Mouse (Mus musculus) limb, embryonic 11.5 days (tissue): ENCODE measurements around the gene Cldn20. TPM values are rescaled to one million over a fixed set of nuclear protein-coding genes. Genes with fewer than 3 reads are reported as not detected.

Experiments used
- ATAC-seq: fragments of 200-750 bp; cut with Nextera tagmentation; 2 replicates; pipeline ENCODE4 v1.8.0; 2017; ENCODE audit warnings: low read depth; ENCODE audit not compliant: insufficient number of reproducible peaks, low FRiP score, low TSS enrichment
- DNase-seq: peaks from one replicate; pipeline ENCODE4 v3.0.0-alpha.2; 2015; ENCODE audit warnings: low spot score
- H3K27ac ChIP-seq: fragments of 300-500 bp; sonication (generic); replicated peaks from 2 replicates; pipeline ENCODE4 v1.5.1; 2014; ENCODE audit warnings: low read depth, mild to moderate bottlenecking, low read length
- H3K27me3 ChIP-seq: fragments of 300-500 bp; sonication (generic); 2 replicates; pipeline ENCODE4 v1.6.1; 2014; ENCODE audit warnings: mild to moderate bottlenecking, low read length, mixed read lengths; ENCODE audit not compliant: control insufficient read depth, insufficient read depth
- H3K36me3 ChIP-seq: fragments of 300-500 bp; sonication (generic); 2 replicates; pipeline ENCODE4 v1.6.1; 2014; ENCODE audit warnings: mild to moderate bottlenecking, low read length, moderate library complexity, mixed read lengths; ENCODE audit not compliant: control insufficient read depth, insufficient read depth
- H3K4me1 ChIP-seq: fragments of 300-500 bp; sonication (generic); 2 replicates; pipeline ENCODE4 v1.6.1; 2014; ENCODE audit warnings: low read length, mixed read lengths; ENCODE audit not compliant: control insufficient read depth, insufficient read depth
- H3K4me2 ChIP-seq: fragments of 300-500 bp; sonication (generic); 2 replicates; pipeline ENCODE4 v1.6.1; 2014; ENCODE audit warnings: low read depth, mild to moderate bottlenecking, moderate library complexity; ENCODE audit not compliant: severe bottlenecking
- H3K4me3 ChIP-seq: fragments of 300-500 bp; sonication (generic); 2 replicates; pipeline ENCODE4 v1.5.1; 2014; ENCODE audit warnings: low read depth, low read length
- H3K9ac ChIP-seq: fragments of 300-500 bp; sonication (generic); 2 replicates; pipeline ENCODE4 v1.6.1; 2014; ENCODE audit warnings: mild to moderate bottlenecking, low read length
- H3K9me3 ChIP-seq: fragments of 300-500 bp; sonication (generic); 2 replicates; pipeline ENCODE4 v1.6.1; 2016; ENCODE audit warnings: low read length; ENCODE audit not compliant: control insufficient read depth
- WGBS: fragments of 180-500 bp; shearing (Covaris S2); extraction: QIAGEN DNeasy Blood & Tissue Kit; methylation state at CpG from one replicate; pipeline ENCODE4 v1.1.7; 2014; 5-methylcytosine and 5-hydroxymethylcytosine counted together
- polyA plus RNA-seq: library from polyadenylated mRNA; unstranded; fragments of >200 nt; fragmentation: Nextera tagmentation; extraction: Ambion mirVana; gene quantifications from 2 replicates; pipeline ENCODE4 v1.2.1, GENCODE M21; 2014

Cldn20 gene
- polyA plus RNA-seq, 1 experiment from 2014 or later, result 0.48 TPM

DNA sequence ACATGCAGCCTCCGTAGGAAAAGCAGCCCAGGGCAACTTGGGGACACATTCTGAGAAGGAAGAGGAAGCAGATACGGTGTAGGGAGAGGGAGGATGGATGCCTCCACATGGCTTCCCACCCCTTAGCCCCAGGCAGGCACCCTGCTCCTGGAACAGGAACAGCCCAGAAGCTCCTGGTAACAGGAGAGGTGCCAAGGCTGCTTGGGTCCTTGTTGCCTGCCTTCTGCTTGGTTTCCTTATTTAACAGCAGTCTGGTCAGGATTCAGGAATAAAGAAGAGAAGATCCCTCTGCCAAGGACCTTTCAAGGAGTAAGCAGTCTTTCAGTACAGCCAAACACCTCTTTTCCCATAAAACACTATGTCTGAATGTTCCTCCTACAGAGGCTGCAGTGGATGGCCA lies 36.8 kb upstream of the Cldn20 start:
- Histone ChIP-seq H3K4me2 (no peak overlapping the region), H3K4me3 (no peak overlapping the region), H3K27me3 (no peaks in the 10 kb centered on the region), H3K9ac (no peak overlapping the region), H3K4me1 (no peaks in the 10 kb centered on the region), H3K9me3 (no peaks in the 10 kb centered on the region), H3K27ac (no peak overlapping the region), H3K36me3 (no peaks in the 10 kb centered on the region)
- ATAC-seq (no peak), DNase-seq (no peak)
- WGBS, result 58% methylated on average over 2 of the region's 2 CpGs

DNA sequence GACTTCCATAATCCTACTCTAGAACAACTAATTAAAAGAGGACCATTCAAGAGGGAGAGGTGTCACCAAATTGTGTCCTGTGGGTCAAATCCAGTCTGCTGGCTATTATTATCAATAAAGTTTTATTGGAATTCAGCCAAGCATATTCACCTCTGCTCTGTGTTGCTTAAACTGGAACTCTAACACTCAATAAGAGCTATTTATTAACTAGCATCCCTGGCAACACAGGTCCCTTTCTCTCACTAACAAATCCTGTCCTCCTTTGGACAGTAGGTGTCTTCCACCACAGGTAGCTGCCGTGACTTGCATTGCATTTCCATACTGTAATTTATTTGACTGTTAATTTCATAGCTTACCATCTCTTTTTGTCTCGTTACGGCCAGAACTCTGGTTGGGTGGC lies 36.3 kb upstream of the Cldn20 start:
- Histone ChIP-seq H3K9ac (no peak overlapping the region), H3K27me3 (no peaks in the 10 kb centered on the region), H3K4me2 (no peak overlapping the region), H3K4me1 (no peaks in the 10 kb centered on the region), H3K4me3 (no peak overlapping the region), H3K9me3 (no peaks in the 10 kb centered on the region), H3K36me3 (no peaks in the 10 kb centered on the region), H3K27ac (no peak overlapping the region)
- ATAC-seq, result no peak
- no peak for DNase-seq
- 89% methylated on average over 3 of the region's 3 CpGs for WGBS

DNA sequence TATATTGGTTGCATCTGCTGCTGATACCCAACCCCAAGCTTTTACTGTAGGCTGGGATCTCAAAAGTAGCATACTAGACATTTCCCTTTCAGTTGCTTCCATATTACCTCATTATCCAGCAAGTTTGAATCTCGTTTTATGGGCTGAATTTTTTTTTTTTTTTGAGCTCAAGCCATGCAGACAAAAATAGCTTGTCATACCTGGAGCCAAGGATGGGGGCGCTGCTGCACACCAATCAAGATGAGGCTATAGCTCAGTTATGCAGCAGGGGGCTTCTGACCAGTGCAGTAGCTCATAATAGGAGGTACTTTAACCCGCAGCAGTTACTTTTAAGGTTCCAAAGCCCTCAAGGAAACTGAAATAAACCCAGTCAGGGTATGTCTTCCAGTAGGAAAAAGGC lies 34.3 kb upstream of the Cldn20 start:
- no peak overlapping the region for H3K27ac ChIP-seq
- no peak overlapping the region for H3K9ac ChIP-seq
- no peaks in the 10 kb centered on the region for H3K4me1 ChIP-seq
- H3K4me3 ChIP-seq, result no peak overlapping the region
- no peaks in the 10 kb centered on the region for H3K36me3 ChIP-seq
- WGBS, result 32% methylated on average over 3 of the region's 3 CpGs
- H3K4me2 ChIP-seq, result no peak overlapping the region
- no peaks in the 10 kb centered on the region for H3K27me3 ChIP-seq
- DNase-seq, result peak; percentile 76
- no peak for ATAC-seq
- no peaks in the 10 kb centered on the region for H3K9me3 ChIP-seq

DNA sequence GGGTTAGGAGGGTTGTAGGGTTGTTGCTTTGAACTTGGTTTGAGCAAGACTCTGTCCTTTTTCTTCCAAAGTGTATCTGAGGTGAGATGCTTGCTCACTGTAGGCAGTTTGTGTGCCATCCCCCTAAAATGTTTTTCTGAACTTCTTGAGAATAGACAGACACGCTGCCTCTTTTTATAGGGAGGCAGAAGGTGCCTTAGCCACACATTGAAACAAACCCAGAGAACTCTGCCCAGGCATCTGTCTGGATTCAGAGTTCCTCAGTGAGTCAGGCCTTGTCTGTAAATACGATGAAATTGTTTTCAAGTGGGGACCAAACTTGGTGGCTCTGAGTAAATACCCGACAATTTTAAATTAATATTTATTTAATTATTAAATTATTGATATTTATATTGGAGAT lies 33.8 kb upstream of the Cldn20 start:
- Histone ChIP-seq H3K9ac (no peak overlapping the region), H3K36me3 (no peaks in the 10 kb centered on the region), H3K27me3 (no peaks in the 10 kb centered on the region), H3K4me1 (no peaks in the 10 kb centered on the region), H3K4me3 (no peak overlapping the region), H3K4me2 (no peak overlapping the region), H3K9me3 (no peaks in the 10 kb centered on the region), H3K27ac (no peak overlapping the region)
- WGBS, result 85% methylated on average over 3 of the region's 3 CpGs
- DNase-seq (no peak), ATAC-seq (no peak)

DNA sequence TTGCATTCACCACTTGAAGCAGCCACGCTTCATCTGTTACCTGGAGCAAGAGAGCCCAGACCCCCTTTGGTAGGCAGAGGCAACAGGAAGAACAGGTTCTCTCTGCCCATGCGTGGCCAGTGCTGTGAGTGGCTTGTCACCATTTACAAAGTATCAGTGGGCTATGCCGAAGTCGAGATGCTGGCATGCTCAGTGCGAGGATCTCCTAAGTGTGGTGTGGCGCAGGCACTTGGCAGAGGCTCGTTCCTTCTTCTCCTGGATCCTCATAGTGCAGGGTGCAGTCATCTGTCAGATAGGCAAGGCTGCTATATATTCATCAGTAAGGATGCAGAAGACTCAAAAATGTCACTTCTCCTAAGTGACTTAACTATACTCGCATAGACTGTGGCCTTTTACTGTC lies 32.9 kb upstream of the Cldn20 start:
- no peak for DNase-seq
- H3K4me3 ChIP-seq, result no peak overlapping the region
- H3K4me1 ChIP-seq, result no peaks in the 10 kb centered on the region
- no peaks in the 10 kb centered on the region for H3K36me3 ChIP-seq
- no peak overlapping the region for H3K27ac ChIP-seq
- H3K9me3 ChIP-seq, result no peaks in the 10 kb centered on the region
- ATAC-seq, result no peak
- H3K4me2 ChIP-seq, result no peak overlapping the region
- no peak overlapping the region for H3K9ac ChIP-seq
- 93% methylated on average over 8 of the region's 8 CpGs for WGBS
- no peaks in the 10 kb centered on the region for H3K27me3 ChIP-seq

DNA sequence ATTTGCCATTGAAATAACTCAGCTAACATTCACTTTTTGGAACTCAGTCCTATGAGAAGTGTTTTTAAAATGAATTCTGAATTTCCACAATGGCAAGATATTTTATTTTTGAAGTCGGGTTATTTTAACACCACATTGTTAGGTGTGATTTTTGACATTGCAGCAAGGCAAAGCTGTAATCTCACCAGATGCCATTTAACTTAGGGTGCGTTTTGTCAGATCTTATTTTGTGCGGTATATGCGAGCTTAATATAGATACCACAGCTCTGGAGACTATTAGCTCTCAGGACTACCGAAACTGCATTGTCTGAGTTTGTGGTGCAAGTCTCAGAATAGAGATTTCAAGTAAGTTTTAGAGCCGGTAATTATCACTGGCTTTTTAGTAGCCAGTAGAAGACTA lies 32.3 kb upstream of the Cldn20 start:
- Histone ChIP-seq H3K4me1 (no peaks in the 10 kb centered on the region), H3K27ac (no peak overlapping the region), H3K4me2 (no peak overlapping the region), H3K9ac (no peak overlapping the region), H3K4me3 (no peak overlapping the region), H3K36me3 (no peaks in the 10 kb centered on the region), H3K9me3 (no peaks in the 10 kb centered on the region), H3K27me3 (no peaks in the 10 kb centered on the region)
- ATAC-seq, result no peak
- 93% methylated on average over 6 of the region's 6 CpGs for WGBS
- no peak for DNase-seq

DNA sequence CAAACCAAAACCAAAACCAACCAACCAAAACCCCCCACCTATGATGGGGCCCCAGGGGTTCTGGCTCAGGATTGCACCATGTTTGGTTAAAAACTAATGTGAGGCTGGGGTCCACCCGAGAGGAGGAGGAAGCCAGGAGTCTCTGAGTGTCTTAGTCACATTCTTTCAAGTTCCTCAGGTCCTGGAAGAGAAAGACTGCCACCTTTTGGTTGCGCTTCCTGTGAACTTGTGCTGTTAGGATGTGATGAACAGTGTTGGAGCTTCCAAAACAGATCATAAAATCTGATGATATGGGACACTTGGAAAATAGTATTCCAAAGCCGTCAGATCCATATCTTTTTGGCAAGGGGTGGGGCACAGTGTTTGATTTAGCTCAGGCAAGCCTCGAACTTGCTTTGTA lies 31.4 kb upstream of the Cldn20 start:
- Histone ChIP-seq H3K9ac (no peak overlapping the region), H3K4me3 (no peak overlapping the region), H3K27ac (no peak overlapping the region), H3K27me3 (no peaks in the 10 kb centered on the region), H3K36me3 (no peaks in the 10 kb centered on the region), H3K9me3 (no peaks in the 10 kb centered on the region), H3K4me1 (no peaks in the 10 kb centered on the region), H3K4me2 (no peak overlapping the region)
- ATAC-seq (no peak), DNase-seq (no peak)
- WGBS, result 83% methylated on average over 4 of the region's 4 CpGs

DNA sequence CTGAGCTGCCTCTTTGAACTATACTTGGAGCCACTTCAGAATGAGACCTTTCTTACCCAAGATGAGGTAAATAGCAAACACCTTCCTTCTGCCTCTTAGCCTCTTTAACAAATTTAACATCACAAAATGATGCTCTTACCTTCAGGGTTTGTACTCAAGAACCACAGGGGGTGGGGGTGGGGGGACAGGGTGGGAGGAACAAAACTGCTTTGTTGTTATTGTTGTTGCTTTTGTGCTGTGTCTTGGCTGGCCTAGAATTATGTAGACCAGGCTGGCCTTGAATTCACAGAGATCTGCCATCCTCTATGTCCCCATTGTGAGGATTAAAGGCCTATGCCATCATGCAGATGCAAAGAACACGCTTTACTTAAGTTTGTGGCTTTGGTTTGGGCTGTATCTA lies 26.6 kb upstream of the Cldn20 start:
- DNase-seq, result no peak
- no peaks in the 10 kb centered on the region for H3K36me3 ChIP-seq
- no peaks in the 10 kb centered on the region for H3K9me3 ChIP-seq

DNA sequence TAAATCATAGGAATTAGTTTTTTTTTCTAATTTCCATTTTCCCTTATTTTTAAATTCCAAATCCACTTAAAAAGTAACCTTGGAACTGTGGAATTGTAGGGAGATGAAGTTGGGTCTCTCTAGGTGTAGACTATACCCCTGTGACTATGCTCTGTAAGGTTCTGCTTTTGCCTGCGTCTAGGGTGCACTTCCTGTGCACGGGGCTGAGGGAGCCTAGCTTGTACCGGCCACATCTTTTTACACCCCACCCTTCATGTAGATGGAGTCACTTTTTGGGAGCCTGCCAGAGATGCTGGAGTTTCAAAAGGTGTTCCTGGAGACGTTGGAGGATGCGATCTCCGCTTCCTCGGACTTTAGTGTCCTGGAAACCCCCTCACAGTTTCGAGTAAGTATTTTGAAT lies 25.8 kb upstream of the Cldn20 start:
- no peaks in the 10 kb centered on the region for H3K27me3 ChIP-seq
- no peaks in the 10 kb centered on the region for H3K36me3 ChIP-seq
- H3K9ac ChIP-seq, result no peak overlapping the region
- no peak overlapping the region for H3K27ac ChIP-seq
- no peaks in the 10 kb centered on the region for H3K4me1 ChIP-seq
- H3K4me3 ChIP-seq, result no peak overlapping the region
- WGBS, result 91% methylated on average over 8 of the region's 8 CpGs
- H3K4me2 ChIP-seq, result no peak overlapping the region
- no peaks in the 10 kb centered on the region for H3K9me3 ChIP-seq
- DNase-seq (no peak), ATAC-seq (no peak)

More for the DNA sequence above, 26.6 kb upstream of the Cldn20 start:
- Histone ChIP-seq H3K4me1 (no peaks in the 10 kb centered on the region), H3K9ac (no peak overlapping the region), H3K4me2 (no peak overlapping the region), H3K27me3 (no peaks in the 10 kb centered on the region), H3K27ac (no peak overlapping the region), H3K4me3 (no peak overlapping the region)
- 95% methylated on average over 1 of the region's 1 CpGs for WGBS
- no peak for ATAC-seq
